Mouse (Mus musculus) lung, adult 2 months (tissue): ENCODE measurements around the gene Qsox2.
A peak's percentile ranks its signal among the peaks of the same experiment; 100 is the strongest.

Experiments used
- CTCF ChIP-seq: fragments of 200-500 bp; IDR thresholded peaks from 2 replicates; pipeline ENCODE4 v1.5.1; 2011; ENCODE audit warnings: mild to moderate bottlenecking, low read length, control low read depth; ENCODE audit not compliant: insufficient read depth
- POLR2A ChIP-seq: fragments of 200-500 bp; IDR thresholded peaks from 2 replicates; pipeline ENCODE4 v1.6.1; 2011; ENCODE audit warnings: low read depth, mild to moderate bottlenecking, control low read depth, low read length, borderline replicate concordance; ENCODE audit errors: extremely low read depth

DNA sequence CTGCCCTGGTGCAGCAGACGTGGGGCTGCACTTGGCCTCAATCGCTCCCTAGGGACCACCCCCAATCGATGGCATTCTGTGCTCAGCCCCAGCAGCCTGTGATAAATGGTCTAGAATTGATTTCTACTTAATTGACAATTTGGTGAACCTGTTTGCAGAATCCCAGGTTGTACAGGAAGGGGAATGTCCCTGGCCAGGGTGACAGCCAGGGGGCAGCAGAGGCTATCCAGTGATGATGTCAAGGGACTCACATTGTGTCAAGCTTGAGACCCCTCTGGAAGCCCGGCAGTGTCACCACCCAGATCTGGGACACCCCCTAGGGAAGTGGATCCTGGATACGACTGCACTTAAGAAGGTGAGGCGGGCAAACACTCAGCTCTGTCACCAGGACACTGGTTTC, 54.7 kb downstream of the Qsox2 start:
- no peak for TF ChIP-seq POLR2A
- TF ChIP-seq CTCF = peak; percentile 71
